Mouse (Mus musculus) urinary bladder, postnatal 14 days (tissue): ENCODE measurements at regions not wholly inside any gene's neighbourhood (a gene's known extent, or its start where the extent isn't known, plus 50 kb on each side); places are given as distances from the start of the nearest gene placed in this dataset.

ENCODE experiments used
- DNase-seq: peaks from one replicate; pipeline ENCODE4 v3.0.0; 2021; ENCODE audit warnings: low spot score

GRCm38 (mm10) chr2:47750997-47751623 lies 1062.8 kb upstream of the Acvr2a start:
- DNase-seq: no peak

- DNase-seq: no peak
These were observed 1058.2 kb upstream of the Acvr2a start for GRCm38 (mm10) chr2:47755716-47756115.

GRCm38 (mm10) chr2:47756248-47756647 lies 1057.7 kb upstream of the Acvr2a start:
- DNase-seq: no peak

- DNase-seq: no peak
These were observed 1038.1 kb upstream of the Acvr2a start for GRCm38 (mm10) chr2:47775766-47776165.

GRCm38 (mm10) chr2:47776965-47777364 lies 1036.9 kb upstream of the Acvr2a start:
- no peak for DNase-seq

GRCm38 (mm10) chr2:47785848-47786247 lies 1028.1 kb upstream of the Acvr2a start:
- peak; percentile 59 for DNase-seq

GRCm38 (mm10) chr2:47822746-47823271 lies 991.1 kb upstream of the Acvr2a start:
- DNase-seq: no peak

GRCm38 (mm10) chr2:47832493-47832892 lies 981.4 kb upstream of the Acvr2a start:
- no peak for DNase-seq

GRCm38 (mm10) chr2:47833517-47833916 lies 980.4 kb upstream of the Acvr2a start:
- DNase-seq: no peak

- DNase-seq: no peak
These were observed 979.7 kb upstream of the Acvr2a start for GRCm38 (mm10) chr2:47834055-47834799.

GRCm38 (mm10) chr2:47857229-47857628 lies 956.7 kb upstream of the Acvr2a start:
- DNase-seq: no peak

- no peak for DNase-seq
These were observed 951.5 kb upstream of the Acvr2a start for GRCm38 (mm10) chr2:47862446-47862845.

GRCm38 (mm10) chr2:47878002-47878401 lies 935.9 kb upstream of the Acvr2a start:
- no peak for DNase-seq

- no peak for DNase-seq
These were observed 934.8 kb upstream of the Acvr2a start for GRCm38 (mm10) chr2:47879071-47879470.

GRCm38 (mm10) chr2:47879796-47880195 lies 934.1 kb upstream of the Acvr2a start:
- DNase-seq: no peak

- no peak for DNase-seq
These were observed 925.7 kb upstream of the Acvr2a start for GRCm38 (mm10) chr2:47888166-47888565.

- no peak for DNase-seq
These were observed 922.5 kb upstream of the Acvr2a start for GRCm38 (mm10) chr2:47891366-47891765.

- DNase-seq: no peak
These were observed 921.0 kb upstream of the Acvr2a start for GRCm38 (mm10) chr2:47892879-47893278.

GRCm38 (mm10) chr2:47894806-47895205 lies 919.1 kb upstream of the Acvr2a start:
- no peak for DNase-seq

- no peak for DNase-seq
These were observed 899.6 kb upstream of the Acvr2a start for GRCm38 (mm10) chr2:47914270-47914669.

- no peak for DNase-seq
These were observed 898.9 kb upstream of the Acvr2a start for GRCm38 (mm10) chr2:47914986-47915485.

GRCm38 (mm10) chr2:47922965-47923364 lies 890.9 kb upstream of the Acvr2a start:
- DNase-seq: no peak

GRCm38 (mm10) chr2:47926620-47927019 lies 887.3 kb upstream of the Acvr2a start:
- no peak for DNase-seq
